Mouse (Mus musculus): ENCODE measurements at regions not wholly inside any gene's neighbourhood (a gene's known extent, or its start where the extent isn't known, plus 50 kb on each side); places are given as distances from the start of the nearest gene placed in this dataset.

- no peak for DNase-seq
Observed at GRCm38 (mm10) chr14:120102010-120102748, 59.9 kb upstream of the Oxgr1 start.

DNA sequence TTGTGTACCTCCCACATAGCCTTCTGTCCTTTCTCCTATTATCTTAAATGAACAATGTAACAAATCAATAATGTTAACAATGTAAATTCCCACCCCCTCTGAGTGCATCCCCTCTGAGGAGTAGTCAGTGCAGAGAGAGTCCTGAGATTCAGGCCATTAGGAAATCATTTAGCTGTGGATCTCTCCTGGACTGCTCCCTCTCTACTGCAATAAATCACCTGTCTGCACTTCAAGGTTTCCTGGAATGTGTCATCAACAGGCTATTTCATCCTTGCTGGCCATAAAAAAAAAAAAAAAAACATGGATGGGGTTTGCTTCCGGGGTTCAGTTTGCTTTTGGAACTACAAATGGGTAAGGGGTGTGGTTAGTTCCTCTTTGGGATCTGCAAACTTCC is 60.5 kb upstream of the Oxgr1 start:
- no peak for DNase-seq

DNA sequence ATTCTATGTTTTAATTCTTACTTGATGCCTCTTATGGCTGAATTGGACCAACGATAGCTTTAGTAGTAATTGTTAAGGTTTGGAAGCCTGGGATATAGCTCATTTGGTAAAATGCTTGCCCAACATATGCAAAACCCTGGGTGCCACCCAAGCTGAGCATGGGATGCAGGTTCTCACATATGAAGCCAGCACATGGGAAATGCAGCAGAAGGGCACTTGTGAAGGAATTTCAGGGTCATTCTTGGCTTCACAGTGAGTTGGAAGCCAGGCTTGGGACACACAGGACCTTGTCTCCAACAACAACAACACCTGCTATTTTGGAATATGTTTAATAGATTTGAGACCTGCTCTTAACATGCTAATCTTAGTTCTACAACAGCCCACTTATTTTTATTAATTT is 67.6 kb upstream of the Oxgr1 start:
- no peak for DNase-seq

DNA sequence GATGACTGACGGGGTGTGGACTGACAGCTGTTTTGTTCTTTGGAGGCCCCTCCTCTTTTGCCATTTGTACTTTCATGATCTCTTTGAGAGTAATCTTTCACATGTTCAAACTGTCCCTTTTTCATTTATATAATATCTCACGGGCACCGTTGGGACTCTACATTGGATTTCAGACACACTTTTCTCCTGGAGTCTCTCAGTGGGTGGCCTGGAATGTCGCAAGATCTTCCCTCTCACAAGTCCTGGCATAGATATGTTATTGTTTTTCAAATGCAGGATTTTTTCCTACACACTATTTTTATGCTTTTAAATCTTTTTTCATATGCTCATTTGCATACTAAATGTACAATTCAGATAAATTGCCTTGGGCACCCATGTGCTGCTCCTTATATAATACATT is 71.1 kb upstream of the Oxgr1 start:
- no peak for DNase-seq

- no peak for DNase-seq
Observed at GRCm38 (mm10) chr14:120118582-120118981, 76.3 kb upstream of the Oxgr1 start.

- no peak for DNase-seq
Observed at GRCm38 (mm10) chr14:120119094-120119501, 76.9 kb upstream of the Oxgr1 start.

DNA sequence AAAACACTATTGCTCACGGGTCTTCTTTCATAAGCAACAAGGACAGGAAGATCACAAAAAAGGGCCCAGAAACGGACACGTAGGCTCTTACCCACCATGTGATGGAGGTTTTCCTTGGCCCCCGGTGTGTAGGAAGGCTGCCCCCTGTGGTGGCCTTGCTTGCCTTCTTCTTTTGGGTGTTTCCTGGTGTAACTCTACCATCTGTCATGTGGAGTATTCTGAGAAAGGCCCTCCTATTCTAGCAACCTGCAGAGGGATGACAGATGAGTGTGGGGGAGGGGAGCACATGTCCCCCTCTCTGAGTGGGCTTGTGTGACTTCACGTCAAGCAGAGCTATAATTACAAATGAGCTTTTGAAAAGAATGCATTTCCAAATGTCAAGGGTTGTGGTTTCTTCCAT is 77.3 kb upstream of the Oxgr1 start:
- no peak for DNase-seq

GRCm38 (mm10) chr14:120120261-120120660 is 78.0 kb upstream of the Oxgr1 start:
- no peak for DNase-seq

DNA sequence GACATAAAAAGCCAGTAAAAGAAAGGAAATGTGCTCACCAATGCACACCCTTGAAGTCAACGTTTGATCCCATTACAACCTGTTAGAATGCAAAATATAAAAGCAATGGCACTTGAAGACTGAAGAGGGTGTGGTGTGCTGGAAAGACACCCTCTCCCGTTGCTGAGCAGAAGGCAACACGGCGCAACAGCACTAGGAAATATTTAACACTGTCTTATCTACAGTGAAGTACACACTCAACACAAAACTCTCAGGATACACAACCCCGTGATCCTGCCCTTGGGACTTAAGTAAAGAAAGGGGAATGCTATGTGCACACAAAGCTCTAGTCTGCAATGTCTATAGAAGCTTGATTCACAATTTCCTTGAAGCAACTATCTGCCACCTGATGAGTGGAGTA is 83.1 kb upstream of the Oxgr1 start:
- no peak for DNase-seq

GRCm38 (mm10) chr14:120127481-120127880 is 85.2 kb upstream of the Oxgr1 start:
- no peak for DNase-seq

GRCm38 (mm10) chr14:120134346-120135008 is 92.2 kb upstream of the Oxgr1 start:
- no peak for DNase-seq

DNA sequence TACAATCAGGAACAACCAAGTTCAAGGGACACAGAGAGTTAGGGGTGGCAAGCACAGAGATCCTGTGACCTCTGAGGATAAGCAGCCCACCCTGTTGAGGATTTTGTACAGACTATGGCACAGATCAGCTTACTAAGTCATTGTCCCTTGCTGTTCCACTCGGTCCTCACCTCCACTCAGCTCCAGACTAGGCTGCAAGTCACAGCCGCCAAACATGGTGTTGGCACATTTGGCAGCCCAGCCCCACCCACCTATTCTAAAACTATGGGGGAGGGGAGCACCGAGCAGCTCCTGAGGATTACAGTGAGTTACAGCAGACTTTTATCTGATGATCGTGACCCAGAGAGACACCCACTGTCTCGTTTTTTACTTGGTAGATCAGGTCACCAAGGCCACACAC is 93.0 kb upstream of the Oxgr1 start:
- DNase-seq = no peak

DNA sequence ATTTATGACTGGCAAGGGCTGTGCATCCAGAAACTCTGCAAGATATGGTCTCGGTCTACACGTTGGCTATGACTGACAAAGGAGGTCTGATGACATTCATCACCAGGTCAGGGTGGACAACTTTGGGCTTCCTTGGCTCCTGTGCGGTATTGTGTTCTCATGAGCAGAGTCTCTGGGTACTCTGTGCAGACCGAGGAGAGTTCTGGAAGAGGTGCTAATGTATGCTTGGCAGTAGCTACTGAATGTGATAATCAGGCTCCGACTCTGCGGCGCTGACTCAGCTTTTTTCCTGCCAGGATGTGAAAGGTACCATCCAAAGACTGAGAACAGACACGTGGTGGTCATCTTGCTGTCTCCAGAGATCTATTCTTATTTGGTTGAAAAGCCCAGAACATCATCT is 94.5 kb upstream of the Oxgr1 start:
- no peak for DNase-seq

GRCm38 (mm10) chr14:120137680-120138136 is 95.5 kb upstream of the Oxgr1 start:
- peak; percentile 99 for DNase-seq

GRCm38 (mm10) chr14:120138546-120138945 is 96.3 kb upstream of the Oxgr1 start:
- DNase-seq = no peak

DNA sequence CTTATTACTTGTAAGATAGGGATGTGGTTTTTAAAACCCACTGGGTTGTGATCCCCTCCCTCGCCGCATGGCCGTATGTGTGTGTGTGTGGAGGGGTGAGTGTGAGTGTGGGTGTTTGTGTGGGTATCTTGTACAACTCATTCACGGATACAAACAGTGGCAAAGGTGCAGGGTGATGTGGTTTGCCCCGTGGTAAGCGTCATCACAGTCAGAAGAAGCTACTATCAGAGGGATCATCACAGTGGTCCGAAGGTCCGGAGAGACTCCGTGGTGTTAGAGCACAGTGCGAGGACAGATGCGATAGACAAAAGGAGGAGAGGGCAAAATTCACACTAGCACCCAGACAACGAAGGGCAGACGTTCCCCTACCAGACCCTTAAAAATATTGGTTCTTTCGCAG is 97.0 kb upstream of the Oxgr1 start:
- DNase-seq = no peak

DNA sequence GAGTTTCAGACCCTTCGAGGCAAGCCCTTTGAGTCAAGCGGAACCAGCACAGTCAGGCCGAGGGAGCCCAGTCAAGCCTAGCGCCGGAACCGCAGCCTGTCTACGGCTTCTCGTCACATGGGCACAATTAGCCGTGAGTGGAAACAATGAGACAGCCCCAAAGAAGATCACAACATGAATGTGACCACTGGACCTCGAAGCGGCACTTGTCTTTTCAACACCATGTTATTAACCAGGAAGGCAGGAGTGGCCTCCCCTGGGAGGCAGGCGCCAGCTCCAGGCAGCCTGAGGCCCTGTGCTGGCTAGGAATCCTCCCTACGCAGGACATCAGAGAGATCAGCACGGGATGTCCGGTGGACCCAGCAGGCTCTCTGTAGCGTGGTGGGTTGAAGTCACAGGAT is 97.4 kb upstream of the Oxgr1 start:
- DNase-seq = no peak

GRCm38 (mm10) chr14:120140211-120140610 is 98.0 kb upstream of the Oxgr1 start:
- DNase-seq = no peak

DNA sequence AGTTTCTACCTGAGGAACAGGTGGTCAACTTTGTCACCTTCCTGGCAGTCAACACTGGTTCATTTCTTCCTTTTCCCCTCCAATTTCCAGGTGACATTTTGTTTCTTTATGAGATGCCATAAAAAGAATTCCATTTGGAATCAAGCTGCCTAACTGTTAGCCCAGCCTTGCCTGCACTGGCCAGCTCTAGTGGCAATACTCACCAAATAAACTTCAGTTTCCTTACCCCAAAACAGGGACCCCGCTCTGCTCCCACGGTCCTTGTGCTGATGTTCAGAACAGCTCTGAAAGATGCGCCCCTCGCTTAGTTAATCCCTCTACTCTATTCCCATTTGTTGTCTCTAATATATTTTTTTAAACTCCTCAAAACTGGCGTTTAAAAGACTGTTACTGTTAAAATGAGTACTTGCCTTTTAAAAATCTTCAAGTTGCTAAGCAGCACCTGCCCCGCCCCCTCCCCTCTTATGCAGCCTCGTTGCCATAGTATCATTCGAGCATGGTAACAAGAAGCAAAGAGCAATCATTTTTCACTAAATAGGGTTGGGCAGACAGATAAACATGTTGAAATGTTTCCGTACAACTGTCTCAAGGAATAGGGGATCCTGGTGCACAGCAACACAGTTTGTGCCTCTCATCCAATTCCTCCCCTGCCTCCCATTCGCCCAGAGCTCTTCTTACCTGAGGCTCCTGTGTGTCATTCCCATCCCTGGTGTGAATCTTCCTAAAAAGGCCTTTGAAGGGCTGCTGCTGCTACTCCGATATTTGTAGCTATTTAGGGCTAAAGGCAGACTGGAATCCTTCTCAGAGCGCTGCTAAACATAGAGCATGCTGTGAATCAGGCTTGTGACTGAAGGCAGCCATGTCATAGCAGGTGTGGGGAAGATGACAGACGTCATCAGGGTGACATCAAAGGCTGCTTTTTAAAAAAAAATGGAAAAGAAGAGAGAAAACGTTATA is 98.8 kb upstream of the Oxgr1 start:
- DNase-seq = no peak

DNA sequence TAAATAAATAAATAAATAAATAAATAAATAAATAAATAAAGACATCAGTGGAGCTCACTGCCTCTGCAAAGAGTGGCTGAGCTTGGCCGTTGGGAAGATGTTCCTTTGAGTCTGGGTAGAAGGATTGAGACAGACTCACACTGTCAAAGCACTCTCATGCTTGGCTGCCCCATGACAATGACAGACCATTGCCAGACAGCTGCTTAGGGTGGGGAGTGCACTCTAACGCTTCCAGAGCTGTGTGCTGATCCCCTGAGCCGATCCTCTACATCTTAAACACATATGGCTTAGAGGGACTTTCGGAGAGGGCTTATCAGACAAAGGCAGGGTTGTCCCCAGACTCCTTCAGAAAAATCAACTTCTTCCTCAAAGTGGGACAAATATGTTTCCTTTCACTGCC is 100.0 kb upstream of the Oxgr1 start:
- DNase-seq = no peak

- DNase-seq = no peak
Observed at GRCm38 (mm10) chr14:120144451-120144850, 102.2 kb upstream of the Oxgr1 start.

GRCm38 (mm10) chr14:120146312-120146711 is 104.1 kb upstream of the Oxgr1 start:
- DNase-seq = no peak

Data from gastrocnemius, postnatal 10 days (tissue).